Mouse (Mus musculus): Measurements from ENCODE around the gene Acadl. TPM values are rescaled to one million over a fixed set of nuclear protein-coding genes. Genes with fewer than 3 reads are reported as not detected.
A peak's percentile ranks its signal among the peaks of the same experiment; 100 is the strongest.

Acadl gene
- polyA plus RNA-seq, 1 experiment = 49.6 TPM

DNA sequence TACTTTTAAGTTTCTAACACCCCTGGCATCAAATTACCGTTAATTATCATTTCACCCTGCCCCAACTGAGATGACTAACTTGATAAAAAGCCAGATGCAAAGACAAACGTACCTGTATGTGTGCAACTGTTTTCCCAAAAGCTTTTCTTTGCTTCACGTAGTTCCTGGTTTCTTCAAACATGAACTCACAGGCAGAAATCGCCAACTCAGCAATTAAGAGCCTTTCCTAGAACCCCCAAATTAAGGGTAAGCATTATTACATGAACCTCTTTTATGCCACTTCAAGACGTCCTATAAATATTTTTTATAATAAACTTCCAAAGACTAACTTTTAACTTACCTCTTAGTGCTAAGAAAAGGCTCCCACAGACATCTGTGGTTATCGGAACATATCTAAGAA, 21.6 kb downstream of the Acadl start:
- no peak for DNase-seq (ENCODE audit: low read depth, low spot score)
- WGBS = 85% methylated on average over 6 of the region's 6 CpGs

DNA sequence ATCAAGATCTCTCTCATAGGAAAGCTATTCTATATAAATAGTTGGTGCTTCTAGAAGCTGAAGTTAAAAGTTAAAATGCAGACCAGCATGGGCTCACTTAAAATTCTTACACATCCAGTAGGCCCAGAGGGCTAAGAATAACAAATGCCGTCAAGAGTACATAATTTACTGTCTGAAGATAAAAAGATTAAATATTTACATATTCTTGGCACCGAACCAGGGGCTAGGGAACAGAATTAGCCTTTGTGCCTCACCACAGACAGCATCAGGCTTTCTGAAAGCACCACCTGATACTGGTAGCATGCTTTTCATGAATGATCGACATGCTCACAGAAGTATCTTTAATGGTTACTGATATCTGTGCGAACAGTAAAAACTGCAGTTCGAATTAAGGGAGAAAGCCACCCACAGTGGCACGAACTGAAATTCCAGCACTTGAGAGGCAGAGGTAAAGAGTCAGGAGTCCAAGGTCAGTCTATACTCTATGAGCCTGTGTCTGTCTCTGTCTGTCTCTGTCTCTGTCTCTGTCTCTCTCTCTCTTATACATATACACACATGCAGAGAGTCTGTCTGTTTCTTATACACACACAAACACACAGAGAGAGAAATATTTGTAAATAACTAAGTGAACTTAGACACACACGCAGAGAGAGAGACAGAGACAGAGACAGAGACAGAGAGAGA, 23.2 kb downstream of the Acadl start:
- no peak for DNase-seq (ENCODE audit: low read depth, low spot score)
- 25% methylated on average over 7 of the region's 7 CpGs for WGBS

DNA sequence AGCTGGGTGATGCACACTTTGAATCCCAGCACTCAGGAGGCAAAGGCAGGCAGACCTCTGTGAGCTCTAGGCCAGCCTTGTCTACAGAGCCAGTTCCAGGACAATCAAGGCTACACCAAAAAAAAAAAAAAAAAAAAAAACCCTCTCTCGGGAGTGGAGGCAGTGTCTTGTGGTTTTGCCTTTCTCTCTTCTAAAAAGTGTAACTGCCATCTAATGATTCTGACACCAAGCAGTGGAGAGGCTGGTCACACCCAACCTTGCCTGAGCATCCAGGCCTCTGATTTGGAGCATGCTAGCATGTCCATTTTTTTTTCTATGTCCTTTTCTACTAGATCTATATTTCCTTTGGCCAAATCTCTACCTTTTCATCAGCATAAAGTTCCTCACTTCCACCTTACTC, 23.9 kb downstream of the Acadl start:
- WGBS = 52% methylated on average over 1 of the region's 1 CpGs
- no peak for DNase-seq (ENCODE audit: low read depth, low spot score)

DNA sequence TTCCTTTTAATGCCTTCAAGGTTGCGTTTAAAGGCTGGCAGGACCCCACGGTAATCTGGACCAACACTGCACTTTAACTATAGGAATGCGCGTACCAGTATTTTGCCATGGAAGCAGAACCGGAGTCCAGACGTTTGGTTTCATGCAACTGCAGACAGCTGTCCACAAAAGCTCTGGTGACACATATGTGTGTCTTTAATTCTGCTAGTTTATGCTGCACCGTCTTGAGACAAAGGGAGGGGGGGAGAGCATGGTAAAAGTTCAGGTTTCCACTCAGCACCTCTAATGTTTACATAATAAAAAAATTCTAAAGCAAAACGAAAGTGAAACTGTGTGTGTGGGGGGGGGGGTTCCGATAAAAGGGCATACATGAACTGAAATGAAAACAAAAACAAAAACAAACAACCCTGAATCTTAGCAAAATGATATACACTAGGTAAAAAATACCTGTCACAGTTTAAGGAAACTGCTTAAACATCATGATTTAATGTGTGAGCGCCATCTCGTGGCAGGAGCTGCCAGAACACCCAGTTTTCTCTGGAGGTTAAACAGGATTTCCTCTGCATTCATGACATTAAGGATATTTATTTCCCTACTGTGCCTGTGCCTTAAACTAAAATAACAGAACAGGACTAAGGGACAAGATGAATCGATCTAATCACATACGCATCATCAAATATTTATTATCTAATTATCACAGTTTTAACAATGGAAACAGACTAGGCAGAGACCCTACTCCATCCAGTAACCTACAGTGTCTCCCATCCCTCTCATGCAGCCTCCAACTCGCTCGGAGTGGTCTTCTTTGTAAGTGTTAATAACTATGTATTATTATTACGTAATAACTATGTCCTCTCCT, 24.7 kb downstream of the Acadl start:
- WGBS = 46% methylated on average over 16 of the region's 16 CpGs
- DNase-seq (ENCODE audit: low read depth, low spot score) = no peak

DNA sequence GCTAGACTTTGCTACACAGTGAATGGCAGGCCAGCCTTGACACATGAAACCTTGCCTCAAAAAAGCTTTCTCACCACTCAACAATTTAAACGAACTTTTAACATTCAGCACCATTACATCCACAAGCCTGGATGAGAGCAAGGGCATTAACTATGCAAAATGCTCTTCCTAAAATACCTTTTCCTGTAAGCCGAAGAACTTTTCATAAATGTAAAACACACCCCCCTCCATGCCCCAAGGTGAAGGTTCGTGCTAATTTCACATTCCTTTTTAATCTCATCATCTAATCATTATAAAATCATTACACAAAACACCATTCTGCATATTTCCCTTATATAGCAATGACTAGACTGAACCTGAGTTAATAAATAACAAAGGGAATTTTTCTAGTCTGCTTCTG, 25.9 kb downstream of the Acadl start:
- 69% methylated on average over 3 of the region's 3 CpGs for WGBS
- DNase-seq (ENCODE audit: low read depth, low spot score) = no peak

DNA sequence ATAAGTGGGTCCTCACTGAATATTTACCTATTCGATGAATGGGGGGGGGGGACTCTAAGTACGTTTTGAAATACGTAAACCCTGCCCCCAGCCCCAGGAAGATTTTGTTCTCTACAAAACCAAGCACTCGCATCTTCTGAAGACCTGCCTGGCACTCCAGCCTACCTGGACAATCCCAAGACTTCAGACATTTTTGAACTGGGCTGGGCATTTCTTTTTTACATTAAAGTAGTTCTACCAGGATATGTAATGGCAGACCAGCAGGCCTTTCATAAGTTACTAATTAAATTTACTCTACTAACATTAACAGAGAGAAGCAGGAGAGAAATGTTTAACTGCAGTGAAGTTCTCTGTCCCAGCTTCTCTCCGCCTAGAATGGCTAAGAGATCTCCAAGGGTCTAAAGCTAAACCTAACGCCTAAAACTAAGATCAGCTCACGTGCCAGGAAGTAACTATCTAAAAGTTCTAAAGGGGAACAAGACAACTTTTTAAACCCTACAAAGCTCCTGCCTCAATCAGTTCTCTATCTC, 30.4 kb downstream of the Acadl start:
- WGBS = 78% methylated on average over 7 of the region's 7 CpGs
- no peak for DNase-seq (ENCODE audit: low read depth, low spot score)

DNA sequence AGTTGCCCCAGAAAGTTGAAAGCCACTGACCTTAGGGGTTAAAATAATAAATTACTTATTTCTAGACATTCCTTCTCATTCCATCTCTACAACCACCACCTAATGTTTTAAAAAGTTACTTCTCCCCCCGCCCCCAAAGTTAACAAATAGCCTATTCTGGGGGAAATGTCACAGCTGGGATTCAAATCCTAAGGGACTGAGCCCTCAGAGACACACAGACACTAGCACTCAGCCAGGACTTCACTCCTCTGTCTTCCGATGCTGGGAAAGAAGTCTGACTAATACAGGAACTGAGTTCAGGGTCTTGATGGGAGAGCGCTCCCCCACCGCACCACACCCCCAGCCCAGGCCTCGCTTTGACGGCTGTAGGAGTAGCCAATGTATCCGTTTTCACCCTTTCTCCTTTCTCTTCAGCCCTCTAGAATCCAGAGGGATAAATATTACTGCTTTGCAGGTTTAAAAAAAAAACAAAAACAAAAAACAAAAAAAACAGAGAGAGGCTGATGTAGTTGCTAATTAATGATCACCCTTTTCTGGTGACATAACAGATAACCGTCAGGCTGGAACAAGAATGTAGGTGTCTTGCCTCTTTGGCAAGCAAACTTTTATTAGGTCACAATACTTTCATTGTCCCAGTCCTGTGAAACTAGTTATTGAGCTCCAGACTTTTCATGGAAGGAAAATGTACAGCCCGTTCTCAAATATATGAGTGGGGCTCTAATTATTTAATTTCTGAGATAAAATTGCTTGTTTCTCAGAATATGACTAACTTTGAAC, 31.1 kb downstream of the Acadl start:
- 81% methylated on average over 9 of the region's 9 CpGs for WGBS
- DNase-seq (ENCODE audit: low read depth, low spot score) = no peak

DNA sequence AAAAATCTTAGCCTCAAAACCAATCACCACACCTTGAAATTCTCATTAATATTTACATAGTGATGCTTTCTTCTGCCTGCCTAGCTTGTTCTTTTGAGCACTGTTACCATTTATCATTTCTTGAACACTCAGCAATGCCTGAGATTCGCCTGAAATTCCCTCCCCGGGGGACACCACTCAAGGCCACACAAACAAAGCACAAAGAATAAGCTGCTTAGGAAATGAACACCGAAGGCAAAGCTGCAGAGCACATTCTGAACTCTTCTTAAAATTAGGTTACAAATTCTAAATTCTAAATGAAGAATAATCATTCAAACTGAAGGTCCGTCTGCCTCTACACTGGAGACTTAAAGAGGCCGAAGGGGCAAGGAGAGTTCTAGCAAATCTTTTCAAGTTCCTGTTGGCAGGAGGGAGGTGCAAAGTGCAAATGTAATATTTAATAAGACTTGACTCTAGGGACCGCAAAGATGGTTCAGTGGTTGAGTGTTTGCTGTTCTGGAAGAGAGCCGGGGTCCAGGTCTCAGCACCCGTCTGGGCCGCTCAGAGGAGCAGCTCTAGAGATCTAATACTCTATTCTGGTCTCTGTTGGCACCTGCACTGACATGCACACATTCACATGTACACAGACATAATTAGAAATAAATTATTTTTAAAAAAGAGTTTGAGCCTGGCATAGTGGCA, 33.5 kb downstream of the Acadl start:
- DNase-seq (ENCODE audit: low read depth, low spot score) = no peak
- WGBS = 88% methylated on average over 9 of the region's 9 CpGs

DNA sequence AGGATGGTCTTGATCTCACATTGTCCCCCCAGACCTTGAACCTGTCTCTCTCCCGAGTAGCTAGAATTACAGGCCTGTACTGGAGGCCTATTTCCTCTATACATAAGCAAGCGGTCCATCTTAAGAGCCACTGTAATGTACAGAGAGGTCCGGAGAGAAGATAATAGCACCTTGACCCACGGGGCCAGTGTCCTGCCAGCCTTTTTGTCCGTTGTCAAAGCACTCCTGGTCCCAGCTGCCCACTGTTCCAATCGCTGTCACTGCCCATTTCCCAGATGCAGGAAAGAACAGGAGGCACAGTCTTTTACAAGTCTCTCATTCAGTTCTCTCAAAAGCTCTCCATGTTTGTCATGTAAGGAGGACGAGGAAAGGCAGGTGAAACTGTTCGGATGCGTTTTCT, 41.1 kb downstream of the Acadl start:
- 86% methylated on average over 9 of the region's 9 CpGs for WGBS
- DNase-seq (ENCODE audit: low read depth, low spot score) = no peak

DNA sequence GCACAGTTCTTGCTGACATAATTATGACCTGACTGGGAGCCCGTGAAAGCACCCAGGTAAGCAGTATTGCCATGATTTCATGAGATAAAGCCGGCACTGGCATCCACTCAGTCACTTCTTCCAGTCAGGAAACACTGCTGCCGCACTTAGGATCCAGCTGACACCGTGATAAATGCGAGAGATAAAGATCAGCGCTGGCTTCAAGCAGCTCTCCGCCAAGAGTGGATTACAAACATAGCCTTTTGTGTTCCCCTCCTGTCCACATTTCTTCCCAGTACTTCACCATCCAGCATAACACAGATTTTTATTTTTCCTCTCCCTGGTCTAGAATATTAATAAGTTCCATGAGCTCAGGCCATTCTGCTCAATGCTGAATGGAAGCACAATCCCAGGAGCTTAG, 42.8 kb downstream of the Acadl start:
- WGBS = 64% methylated on average over 7 of the region's 7 CpGs
- no peak for DNase-seq (ENCODE audit: low read depth, low spot score)

DNA sequence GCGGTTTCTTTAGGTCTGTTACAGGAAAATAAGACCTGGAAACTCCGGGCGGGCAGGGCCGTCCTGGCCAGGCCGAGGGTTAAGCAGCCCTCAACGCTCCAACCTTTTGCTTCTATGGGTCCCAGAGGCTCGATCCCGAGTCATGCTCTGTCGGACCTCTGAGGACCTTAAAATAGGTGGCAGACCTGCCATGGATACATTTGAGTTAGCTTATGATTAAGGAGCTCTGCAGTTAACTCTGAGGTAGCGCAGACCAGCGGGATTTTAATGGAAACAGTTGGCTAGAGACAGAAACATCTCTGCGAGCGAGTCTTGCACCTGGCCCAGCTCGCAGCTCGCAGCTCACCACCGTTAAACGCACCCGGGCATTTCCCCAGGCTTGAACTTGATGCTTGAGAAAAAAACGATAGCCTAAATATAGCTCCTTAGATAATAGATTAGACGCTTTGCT, 45.2 kb downstream of the Acadl start:
- no peak for DNase-seq (ENCODE audit: low read depth, low spot score)
- under 1% methylated on average over 20 of the region's 20 CpGs for WGBS

DNA sequence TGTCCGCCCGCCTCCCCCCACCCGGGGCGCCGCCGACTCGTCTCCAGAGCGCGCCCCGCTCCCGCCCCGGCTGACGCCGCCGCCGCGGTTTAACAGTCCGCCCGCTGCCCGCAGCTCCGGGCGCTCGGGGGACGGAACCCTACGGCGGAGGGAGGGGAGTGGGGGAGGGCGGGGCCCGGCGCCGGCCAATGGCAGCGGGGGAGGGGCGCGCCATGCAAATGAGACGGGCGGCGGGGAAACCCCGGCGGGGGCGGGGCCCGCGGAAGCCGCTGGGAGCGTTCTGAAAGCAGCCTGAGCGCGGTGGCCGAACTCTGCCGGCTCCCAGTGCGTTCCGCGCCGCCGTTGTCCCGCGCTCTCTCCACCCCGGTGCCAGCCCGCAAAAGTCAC, 45.6 kb downstream of the Acadl start, which contains the start of gene Kansl1l:
Gene Kansl1l (minus strand): TSS at position 110 of the 387 bp plus-strand sequence.
- 1% methylated on average over 54 of the region's 56 CpGs for WGBS
- peak; percentile 59 for DNase-seq (ENCODE audit: low read depth, low spot score)

DNA sequence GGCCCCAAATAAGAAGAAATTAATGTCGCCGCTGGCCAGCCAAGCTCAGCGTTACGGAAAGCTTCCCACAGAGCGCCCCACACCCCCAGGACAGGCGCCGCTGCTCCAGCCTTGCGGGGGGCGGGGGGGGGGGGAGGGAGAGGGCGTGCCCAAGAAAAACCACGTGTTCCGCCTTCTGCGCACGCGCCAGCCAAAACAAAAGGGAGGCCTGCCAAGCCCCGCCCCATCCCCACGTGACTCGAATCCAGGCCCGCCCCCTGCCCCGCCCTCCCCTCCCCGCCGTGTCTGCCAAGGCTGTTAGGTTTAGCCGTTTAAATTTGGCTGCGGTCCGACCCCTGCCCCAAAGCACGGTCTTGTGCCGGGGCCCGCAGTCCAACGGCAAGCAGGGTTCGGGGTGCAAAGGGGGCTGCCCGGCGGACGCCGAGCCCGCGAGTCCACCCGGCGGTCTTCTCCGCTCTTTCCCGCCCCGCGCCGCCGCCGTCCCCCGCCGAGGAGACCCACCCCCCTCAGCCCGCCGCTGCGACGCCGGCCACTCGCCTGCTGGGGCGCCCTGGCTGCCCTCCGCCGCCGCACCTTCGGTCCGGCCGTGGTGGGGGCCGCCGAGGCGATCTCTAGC, 46.1 kb downstream of the Acadl start:
- WGBS = under 1% methylated on average over 60 of the region's 63 CpGs
- DNase-seq (ENCODE audit: low read depth, low spot score) = peak; percentile 35

DNA sequence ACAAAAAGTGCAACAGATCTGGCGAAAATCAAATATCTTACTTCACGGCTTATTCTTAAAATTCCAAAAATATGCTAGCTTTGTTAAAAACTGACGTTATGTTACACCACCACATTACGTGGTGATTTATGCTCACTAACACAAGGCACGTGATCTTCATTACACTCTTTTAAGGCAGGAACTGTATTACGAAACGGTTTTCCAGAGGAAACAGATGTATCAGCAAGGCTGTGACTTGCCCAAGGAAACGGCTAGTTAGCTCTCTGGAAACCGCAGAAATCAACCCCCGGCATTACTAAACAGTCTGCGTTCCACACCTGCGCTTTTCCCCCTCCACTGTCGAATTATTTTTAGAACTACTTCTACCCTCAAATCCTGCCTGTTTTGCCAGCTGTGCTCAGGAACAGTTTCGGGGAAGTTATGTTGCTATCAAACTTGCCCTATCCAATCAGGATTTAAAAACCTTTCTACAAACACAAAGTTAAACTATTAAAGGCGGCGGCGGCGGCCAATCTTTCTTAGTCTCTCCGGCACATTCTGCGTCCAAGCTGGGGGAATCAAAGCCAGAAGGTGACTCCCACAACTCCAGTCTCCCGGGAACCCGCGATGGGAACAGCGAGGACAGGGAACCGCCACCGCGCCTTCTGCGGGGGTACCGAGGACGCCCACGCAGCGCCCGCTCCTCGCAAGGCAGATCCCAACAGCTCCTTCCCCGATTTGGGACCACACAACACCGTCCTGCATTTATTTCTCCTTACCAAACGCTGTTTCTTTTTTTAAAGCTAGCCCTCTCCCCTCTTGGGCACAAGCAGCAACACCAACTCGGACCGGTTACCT, 46.9 kb downstream of the Acadl start:
- peak; percentile 43 for DNase-seq (ENCODE audit: low read depth, low spot score)
- WGBS = under 1% methylated on average over 39 of the region's 39 CpGs

DNA sequence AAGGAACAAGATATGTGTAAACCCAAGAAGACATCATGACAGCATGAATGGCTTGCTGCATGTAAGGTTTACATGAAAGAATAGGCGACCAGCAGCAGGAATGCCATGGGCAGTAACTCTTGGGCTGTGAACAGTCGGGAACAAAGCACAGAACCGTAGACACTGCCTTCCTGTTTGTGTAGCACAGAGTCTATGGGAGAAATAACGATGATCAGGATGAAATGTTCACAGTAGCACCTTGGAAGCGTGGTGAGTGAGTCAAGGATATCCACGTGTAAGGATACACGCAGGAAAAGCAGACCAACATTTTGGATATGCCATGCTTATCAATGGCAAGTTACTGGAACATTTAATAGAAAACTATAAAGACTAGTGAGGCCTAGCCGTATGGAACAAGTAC, 48.3 kb downstream of the Acadl start:
- no peak for DNase-seq (ENCODE audit: low read depth, low spot score)
- WGBS = 73% methylated on average over 8 of the region's 8 CpGs

DNA sequence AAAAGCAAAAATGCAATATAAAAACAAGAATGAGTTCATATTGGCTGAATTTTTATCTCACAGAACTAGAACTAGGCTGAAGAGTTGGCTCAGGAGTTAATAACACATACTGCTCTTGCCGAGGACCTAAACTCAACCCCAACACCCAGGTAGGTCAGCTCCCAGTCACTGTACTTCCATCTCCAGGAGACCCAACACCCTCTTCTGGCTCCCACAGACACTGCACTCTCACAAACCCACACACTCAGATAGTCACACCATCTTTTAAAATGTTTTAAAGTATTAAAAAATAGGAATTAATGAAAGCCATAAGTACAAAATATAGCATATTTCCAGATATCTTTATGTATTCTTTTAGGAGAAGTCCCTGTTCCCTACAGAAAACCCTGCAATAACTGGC, 49.9 kb downstream of the Acadl start:
- DNase-seq (ENCODE audit: low read depth, low spot score) = no peak
- 86% methylated on average over 1 of the region's 1 CpGs for WGBS

DNA sequence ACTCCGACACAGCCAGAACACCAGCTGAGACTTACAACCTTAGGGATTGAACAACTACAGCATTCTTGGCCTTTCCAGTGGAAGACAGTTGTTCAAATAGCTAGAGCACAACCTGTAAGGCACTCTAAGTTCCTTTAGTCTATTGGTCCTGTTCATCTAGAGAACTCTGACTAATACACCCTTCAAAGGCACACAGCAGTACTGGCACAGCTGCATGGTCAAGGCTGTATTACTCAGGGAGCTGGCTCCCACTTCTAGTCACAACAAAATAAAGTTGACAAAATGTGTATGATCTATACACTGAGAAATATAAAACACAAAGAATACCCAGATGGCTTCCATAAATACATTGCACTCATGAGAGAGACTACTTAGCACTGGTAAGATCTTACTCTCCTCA, 56.3 kb downstream of the Acadl start:
- 85% methylated on average over 1 of the region's 1 CpGs for WGBS

DNA sequence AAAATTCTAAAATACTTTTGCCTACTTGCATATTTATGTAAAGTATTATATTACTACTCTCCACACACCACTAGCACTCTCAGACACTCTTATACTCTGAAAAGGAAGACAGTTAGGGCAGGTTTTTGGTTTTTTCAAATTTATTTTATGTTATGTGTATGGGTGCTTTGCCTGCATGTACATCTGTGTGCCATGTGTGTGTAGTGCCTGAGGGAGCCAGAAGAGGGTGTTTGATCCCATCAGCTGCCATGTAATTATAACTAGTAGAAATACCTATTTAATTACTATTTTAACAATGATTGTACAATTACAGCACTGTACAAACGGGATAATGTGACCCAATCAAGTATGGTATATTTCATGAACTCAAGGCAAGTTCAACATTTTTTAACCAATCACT, 57.7 kb downstream of the Acadl start:
- WGBS = 98% methylated on average over 1 of the region's 1 CpGs
- no peak for DNase-seq (ENCODE audit: low read depth, low spot score)

More for the DNA sequence above, 56.3 kb downstream of the Acadl start:
- DNase-seq (ENCODE audit: low read depth, low spot score) = no peak
